Mouse (Mus musculus) layer of hippocampus, postnatal 10 days (tissue): ENCODE results near the gene 1700025B11Rik. TPM values are rescaled to one million over a fixed set of nuclear protein-coding genes. Genes with fewer than 3 reads are reported as not detected.
"Not testable (repeated sequence)": the region's sequence is repeated elsewhere in the genome, so short reads cannot be mapped to it uniquely, and the experiment has no call there.

Source experiments
- DNase-seq, 2 experiments: peaks; one replicate each; pipeline ENCODE4 v3.0.0; 2021; ENCODE audit warnings: low spot score in 2 of 2
- long read RNA-seq: library from polyadenylated mRNA; stranded (forward); transcript quantifications from one replicate; pipeline ENCODE4 v2.0.0, GENCODE M21; 2023
- total RNA-seq, 2 experiments: library from RNA; stranded (reverse); gene quantifications; 2 replicates each; pipeline ENCODE4 v1.2.3; 2021

1700025B11Rik gene
- total RNA-seq = not detected
- long read RNA-seq = 0 reads

DNA sequence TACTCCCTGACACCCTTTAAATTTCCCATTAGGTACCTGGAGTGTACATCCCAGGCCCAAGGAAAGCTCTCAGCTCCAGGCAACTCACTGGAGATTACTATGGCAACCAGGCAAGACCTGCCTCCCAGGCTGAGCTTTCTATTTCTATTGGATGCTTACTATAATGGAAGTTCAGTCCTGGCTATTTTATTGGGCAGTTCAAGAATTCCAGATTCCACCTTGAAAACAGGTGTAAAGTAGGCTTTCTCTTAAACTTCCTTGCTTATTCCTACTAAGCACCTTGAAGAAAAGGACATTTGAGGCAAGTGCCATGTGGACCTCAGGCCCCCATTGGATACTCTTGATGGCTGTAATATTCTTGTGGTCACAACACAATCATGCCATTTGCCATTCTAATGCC, at the start of gene 1700025B11Rik:
Gene 1700025B11Rik (minus strand): TSS at position 101 of the 400 bp plus-strand sequence.
- DNase-seq = no peak

DNA sequence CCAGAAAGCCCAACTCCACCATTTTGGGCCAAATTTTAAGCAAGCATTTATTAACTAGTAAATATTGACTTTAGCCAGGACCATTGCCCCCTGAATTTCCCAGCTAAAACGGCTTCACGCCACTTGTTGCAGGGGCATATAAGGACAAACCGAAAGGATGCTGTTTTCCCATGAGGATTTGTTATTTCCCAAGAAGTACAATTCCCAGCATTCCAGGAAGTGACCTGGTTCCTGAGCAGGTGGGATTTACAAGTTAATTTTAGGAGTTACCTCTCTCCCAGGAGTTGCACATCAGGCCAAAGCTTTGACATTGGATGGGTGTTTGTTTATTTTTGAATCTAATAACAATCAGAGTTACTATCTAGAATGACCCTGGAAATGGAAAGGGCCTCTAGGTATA, 44.4 kb upstream of the 1700025B11Rik start:
- no peak for DNase-seq

DNA sequence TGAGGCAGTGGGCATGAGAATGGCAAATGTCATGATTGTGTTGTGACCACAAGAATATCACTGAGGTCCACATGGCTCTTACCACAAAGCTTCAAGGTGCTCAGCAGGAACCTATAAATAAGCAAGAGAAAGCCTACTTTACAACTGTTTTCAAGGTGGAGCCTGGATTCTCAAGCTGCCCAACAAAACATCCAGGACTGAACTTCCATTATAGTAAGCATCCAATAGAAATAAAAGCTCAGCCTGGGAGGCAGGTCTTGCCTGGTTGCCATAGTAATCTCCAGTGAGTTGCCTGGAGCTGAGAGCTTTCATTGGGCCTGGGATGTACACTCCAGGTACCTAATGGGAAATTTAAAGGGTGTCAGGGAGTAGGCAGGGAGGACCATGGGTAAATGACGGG, 37.3 kb upstream of the 1700025B11Rik start, which contains the start of gene Gm36245:
Gene Gm36245 (plus strand): TSS at position 301 of the 400 bp plus-strand sequence.
- DNase-seq = no peak

DNA sequence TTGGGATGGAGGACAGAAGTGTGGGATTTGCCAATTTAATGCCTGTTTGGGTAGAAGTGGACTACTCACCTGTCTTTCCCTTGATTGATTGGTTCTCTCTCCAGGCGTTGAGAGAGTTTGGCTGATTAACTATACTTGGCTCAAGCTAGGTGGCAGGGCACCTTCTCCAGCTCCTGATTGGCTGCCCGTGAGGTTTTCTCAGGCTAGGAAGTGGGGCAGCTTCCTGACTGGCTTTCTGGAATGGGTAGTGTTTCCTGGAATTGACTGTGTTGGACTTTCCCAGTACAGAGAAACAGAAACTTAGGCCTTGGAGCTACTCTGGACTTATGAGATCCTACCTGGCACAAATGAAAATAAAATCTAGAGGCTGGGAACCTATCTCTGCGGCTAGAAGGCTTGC, 36.7 kb upstream of the 1700025B11Rik start:
- DNase-seq = no peak

DNA sequence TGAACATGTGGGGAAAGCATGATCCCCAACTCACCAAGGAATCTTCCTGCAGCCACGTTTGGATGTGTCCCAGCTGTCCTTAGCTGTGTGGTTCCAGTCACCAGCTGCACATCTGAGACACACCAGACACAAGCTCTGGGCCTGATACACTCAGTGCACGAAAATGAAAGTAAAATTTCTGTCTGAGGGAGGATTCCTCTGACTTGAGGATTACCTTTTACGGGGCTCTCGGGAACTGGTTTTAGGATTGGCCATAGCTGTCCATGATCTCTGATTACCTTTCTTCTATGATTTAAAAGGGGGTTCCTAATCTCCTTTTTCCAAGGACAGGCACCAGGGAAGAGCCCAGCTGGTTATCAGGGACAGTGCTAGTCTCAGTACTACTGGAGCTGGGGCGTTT, 34.3 kb upstream of the 1700025B11Rik start, which contains the start of gene Apol10b:
Gene Apol10b (minus strand): TSS at position 165 of the 400 bp plus-strand sequence.
- DNase-seq = no peak

DNA sequence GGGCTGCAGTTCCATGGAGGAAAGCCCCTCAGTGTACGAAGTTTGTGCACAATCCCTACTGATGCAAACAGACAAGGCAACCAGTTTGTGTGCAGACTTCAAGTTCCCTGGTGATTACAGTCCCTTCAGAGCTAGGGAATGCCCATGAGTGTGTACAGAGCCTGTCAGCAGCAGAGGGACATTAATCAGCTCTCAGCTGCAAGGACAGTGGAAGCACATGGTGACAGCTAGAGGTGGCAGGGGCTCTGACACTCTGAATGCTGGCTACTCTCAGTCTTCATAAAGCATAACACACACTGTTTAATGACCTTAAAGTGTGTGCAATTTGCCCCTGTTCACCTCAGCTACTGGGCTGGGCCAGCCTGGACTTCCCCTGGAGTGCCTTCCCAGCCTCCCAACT, 31.9 kb upstream of the 1700025B11Rik start:
- no peak for DNase-seq

DNA sequence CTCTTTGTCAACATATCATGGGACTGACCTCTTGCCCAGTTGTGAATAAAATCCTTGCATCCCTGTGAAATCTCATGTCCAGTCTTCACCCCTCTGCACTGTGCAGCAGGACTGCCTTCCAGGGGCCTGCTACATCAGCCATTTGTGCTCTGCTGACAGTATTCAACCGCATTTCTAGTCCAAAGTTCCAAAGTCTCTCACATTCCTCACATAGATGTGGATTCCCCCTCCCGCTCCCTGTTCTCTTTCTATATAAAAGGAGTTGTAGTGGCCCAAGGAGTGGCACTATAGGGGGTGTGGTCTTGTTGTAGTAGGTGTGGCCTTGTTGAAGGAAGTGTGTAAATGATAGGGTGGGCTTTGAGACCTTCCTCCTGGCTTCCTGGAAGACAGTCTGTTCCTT, 29.2 kb upstream of the 1700025B11Rik start:
- no peak for DNase-seq

DNA sequence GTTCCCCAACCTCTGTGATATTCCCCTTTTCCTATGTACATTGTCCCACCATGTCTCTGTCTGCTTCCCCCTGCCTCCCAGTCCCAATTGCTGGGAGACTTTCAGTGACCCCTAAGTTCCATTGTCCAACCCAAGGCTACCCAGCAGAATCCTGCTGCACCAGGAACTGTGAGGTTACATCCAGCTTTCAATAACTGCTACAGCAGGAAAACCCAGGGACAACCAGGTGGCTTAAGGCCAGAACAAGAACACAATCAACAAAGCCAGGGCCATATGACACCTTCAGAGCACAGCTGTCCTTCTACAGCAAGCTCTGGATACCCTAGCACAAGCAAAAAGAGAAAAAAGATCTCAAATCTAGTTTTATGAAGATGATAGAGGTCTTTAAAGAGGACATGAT, 27.3 kb upstream of the 1700025B11Rik start:
- no peak for DNase-seq

DNA sequence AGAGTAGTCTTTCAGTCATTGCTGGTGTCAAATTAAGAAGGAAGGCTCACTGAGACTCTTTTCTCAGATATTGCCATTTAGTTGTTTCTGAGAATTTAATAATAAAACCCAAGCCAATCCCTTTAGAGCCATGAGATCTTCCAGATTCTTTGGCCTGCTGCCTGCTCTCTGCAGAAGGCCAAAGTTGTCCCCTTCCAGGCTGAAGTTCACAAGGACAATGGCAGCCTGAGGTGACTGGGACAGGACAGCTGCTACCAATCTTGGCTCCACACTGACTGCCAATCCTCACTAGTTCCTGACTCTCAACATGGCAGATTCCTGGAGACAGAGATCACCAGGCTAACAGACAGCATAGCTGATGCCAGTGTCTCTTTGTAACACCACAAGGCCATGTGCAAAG, 25.3 kb upstream of the 1700025B11Rik start:
- DNase-seq = no peak

DNA sequence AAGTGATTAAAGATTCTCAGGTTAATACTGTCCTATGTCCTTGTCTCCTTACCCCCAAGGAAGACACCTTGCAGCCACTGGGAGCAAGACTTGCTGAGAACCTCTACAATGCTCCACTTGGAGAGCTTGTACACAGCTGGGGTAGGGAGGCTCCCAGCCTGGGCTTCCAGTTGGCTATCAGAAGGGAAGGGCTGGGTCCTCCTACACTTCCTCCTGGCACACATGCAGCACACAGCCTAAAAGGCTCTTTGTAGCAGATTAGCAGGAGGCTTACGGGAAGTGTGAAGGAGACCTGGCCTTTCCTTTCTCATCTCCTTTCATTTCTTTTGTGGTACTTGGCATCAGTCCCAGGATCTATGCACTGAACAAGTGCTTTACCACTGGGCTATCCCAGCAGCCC, 20.0 kb upstream of the 1700025B11Rik start:
- DNase-seq = peak; percentile 14 to 17

DNA sequence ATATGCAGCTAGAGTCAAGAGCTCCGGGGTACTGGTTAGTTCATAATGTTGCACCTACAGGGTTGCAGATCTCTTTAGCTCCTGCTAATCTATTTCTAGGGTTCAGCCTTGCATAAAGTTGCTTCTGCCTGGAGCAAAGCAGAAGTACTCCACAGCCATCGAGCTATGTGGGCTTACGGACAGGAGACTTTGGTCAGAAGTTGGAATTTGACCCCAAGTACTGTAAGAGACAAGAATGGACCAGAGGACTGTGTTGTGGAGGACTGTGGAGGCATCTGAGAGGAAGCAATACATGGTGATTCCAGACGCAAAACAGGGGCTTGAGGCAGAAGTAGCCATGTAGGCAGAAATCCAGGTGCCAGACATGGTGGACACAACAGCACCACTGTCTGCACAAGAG, 17.6 kb upstream of the 1700025B11Rik start:
- DNase-seq = no peak

DNA sequence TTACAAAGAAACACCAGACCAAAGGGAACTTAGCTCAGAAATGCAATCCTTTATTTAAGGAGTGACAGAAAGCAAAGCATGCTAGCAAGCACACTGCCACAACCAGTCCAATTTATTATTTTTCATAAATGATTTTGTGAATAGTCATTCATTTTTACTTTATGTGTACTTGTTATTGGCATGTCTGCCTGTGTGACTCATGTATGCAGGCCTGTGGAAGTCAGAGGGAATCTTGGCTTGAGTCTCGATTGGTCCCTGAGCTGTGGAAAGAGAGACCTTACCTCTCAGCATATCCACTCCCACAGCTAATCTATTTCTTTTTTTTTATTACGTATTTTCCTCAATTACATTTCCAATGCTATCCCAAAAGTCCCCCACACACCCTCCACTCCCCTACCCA, 17.1 kb upstream of the 1700025B11Rik start:
- DNase-seq = no peak

DNA sequence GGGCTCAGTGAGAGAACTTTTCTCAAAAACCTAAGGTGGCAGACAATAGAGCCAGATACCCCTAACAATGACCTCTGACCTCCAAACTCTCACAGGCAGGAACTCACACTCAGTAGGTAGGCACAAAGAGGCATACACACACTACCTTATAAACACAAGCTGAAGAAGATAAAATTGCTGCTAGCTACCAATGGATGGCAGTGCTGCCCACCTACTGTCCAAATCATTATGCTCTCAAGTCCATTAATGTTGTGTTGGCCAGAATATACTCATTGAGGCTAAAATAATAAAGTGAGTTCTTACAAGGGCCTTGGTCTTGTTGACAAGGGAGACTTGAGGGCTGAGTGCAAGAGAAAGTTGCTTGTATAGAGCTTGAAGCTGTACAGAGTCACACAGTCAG, 1.5 kb upstream of the 1700025B11Rik start:
- no peak for DNase-seq

DNA sequence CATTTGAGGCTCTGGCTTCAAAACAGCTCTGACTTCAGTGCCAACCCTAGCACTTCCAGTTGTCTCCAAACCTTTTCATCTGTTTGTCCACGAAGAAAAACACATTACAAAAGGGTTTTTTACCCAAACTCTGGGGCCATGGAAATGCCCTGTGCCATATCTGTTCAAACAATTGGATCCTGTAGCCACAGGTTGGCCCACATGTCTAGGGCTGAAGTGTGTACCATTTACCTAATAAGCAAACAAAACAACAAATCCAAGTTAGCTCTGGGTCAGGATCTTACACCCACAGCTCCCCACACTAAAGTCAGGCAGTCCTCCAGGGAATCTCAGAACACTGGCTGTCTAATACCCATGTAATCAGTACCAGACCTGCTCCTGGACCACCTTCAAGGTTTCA, 22.5 kb downstream of the 1700025B11Rik start:
- not testable (repeated sequence) for DNase-seq

DNA sequence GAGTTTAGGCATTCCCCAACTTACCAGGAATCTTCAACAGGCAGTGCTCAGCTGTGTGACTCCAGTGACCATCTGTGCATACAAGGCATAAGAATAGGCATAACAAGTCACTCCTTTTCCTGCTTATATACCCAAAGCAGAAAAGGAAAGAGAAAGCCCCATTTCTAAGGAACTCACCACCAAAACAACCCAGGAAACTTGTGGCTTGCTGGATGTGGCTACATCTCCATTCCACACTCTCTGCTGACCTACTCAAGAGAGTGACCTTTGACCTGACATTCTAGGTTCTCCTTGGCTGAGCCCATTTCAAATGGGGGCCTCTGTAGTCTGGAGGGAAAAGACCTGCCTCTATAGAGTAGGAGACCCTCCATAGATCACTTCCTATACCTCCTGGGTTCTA, 28.5 kb downstream of the 1700025B11Rik start, which contains the start of gene Apol7c:
Gene Apol7c (minus strand): TSS at position 101 of the 400 bp plus-strand sequence.
- DNase-seq = no peak

DNA sequence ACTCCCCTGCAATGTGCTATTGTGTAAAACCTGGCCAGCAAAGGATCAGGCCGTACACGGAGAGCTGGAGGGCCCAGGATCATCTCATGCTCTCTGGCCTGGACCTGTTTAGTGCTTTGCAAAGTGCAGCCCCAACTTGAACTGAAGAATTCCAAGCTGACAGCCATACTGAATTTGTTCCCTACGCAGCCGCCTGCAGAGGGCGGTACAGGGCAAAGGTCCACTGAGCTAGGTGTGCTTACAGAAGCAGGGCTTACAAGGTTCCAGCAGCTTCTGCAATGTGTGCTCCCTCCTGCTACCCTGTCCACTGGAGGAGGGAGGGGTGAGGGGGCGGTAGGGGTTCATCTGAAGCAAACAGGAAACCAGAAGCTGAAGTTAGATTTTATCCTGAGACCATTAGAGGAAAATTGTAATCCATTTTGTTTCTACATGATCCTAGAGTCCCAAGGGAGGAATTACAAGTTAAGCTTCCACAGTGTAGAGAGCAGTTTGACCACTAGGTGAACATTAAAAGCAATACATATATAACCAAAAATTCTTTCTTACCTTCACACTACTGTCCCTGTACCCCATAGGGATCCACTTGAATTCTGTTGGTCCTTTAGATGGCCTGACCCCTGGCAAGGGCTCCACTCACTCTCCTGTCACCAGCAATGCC, 38.4 kb downstream of the 1700025B11Rik start:
- DNase-seq = peak; percentile 48 to 71

DNA sequence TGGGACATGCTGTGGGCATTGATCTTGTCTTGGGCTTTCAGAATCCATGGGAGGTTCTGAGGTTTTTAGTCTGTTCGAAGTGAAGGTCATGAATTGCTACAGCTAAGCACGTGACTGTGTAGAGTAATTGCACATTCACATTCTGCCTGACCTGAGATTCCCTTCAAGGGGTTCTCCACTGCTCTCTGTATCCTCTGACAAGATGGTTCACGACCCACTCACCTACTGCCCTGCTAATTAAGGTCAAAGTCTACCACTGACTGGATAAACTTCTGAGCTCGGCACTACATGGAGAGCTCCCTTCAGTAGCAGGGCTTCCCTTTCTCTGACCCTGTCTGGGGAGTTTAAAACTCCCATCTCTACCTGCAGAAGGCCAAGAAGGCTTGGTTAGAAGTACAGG, 41.1 kb downstream of the 1700025B11Rik start:
- not testable (repeated sequence) for DNase-seq

Other genes starting within 250 kb of the 1700025B11Rik start
- gene Apol7a, start 162.8 kb downstream of the 1700025B11Rik start, total RNA-seq = under 1 TPM; 0.32 to 0.42 TPM
- gene Apol9a, start 150.8 kb downstream of the 1700025B11Rik start, total RNA-seq = under 1 TPM in 1 of 2 experiments, not detected in 1; 0.83 TPM
- gene Apol7b, start 114.4 kb downstream of the 1700025B11Rik start, total RNA-seq = not detected
- not detected for gene Apol10a, start 84.8 kb downstream of the 1700025B11Rik start, total RNA-seq
- gene Apol11a, start 53.6 kb downstream of the 1700025B11Rik start, total RNA-seq = not detected
- not detected for gene Apol7c, start 28.6 kb downstream of the 1700025B11Rik start, total RNA-seq
- gene Apol10b, start 34.2 kb upstream of the 1700025B11Rik start, total RNA-seq = under 1 TPM in 1 of 2 experiments, not detected in 1; 0.16 TPM
- gene Gm36245, start 37.4 kb upstream of the 1700025B11Rik start, total RNA-seq = not detected
- under 1 TPM in 1 of 2 experiments, not detected in 1; 0.18 TPM for gene Apol11b, start 81.4 kb upstream of the 1700025B11Rik start, total RNA-seq
- not detected for gene Apol7e, start 137.0 kb upstream of the 1700025B11Rik start, total RNA-seq
- gene Apol9b, start 167.1 kb upstream of the 1700025B11Rik start, total RNA-seq = not detected
- 1 to 10 TPM; 1.4 to 1.8 TPM for gene Apol8, start 195.1 kb upstream of the 1700025B11Rik start, total RNA-seq